Mouse (Mus musculus) kidney, adult 9 months (tissue): Measurements from ENCODE around the gene Tbc1d22a.
"Not testable (repeated sequence)": the region's sequence is repeated elsewhere in the genome, so short reads cannot be mapped to it uniquely, and the experiment has no call there.

Experiments used
- DNase-seq: peaks from one replicate; pipeline ENCODE4 v3.0.0; 2022

The Tbc1d22a gene

GRCm38 (mm10) chr15:86213753-86214548, at the start of gene Tbc1d22a:
Gene Tbc1d22a (plus strand): TSS chr15:86214459.
- DNase-seq = peak; percentile 93

- no peak for DNase-seq
Measured at GRCm38 (mm10) chr15:86164718-86165345, 49.4 kb upstream of the Tbc1d22a start.

GRCm38 (mm10) chr15:86165811-86166590, 48.3 kb upstream of the Tbc1d22a start:
- no peak for DNase-seq

- no peak for DNase-seq
Measured at GRCm38 (mm10) chr15:86167032-86167655, 47.1 kb upstream of the Tbc1d22a start.

- DNase-seq = no peak
Measured at GRCm38 (mm10) chr15:86167787-86168504, 46.3 kb upstream of the Tbc1d22a start.

- DNase-seq = peak; percentile 49
Measured at GRCm38 (mm10) chr15:86168505-86168867, 45.8 kb upstream of the Tbc1d22a start.

GRCm38 (mm10) chr15:86168941-86169816, 45.1 kb upstream of the Tbc1d22a start:
- DNase-seq = no peak

- peak; percentile 60 for DNase-seq
Measured at GRCm38 (mm10) chr15:86169817-86170110, 44.5 kb upstream of the Tbc1d22a start.

GRCm38 (mm10) chr15:86171316-86171715, 42.9 kb upstream of the Tbc1d22a start:
- no peak for DNase-seq

GRCm38 (mm10) chr15:86172124-86172523, 42.1 kb upstream of the Tbc1d22a start:
- no peak for DNase-seq

GRCm38 (mm10) chr15:86172526-86172925, 41.7 kb upstream of the Tbc1d22a start:
- DNase-seq = no peak

- DNase-seq = peak; percentile 57
Measured at GRCm38 (mm10) chr15:86173136-86173985, 40.9 kb upstream of the Tbc1d22a start.

- DNase-seq = no peak
Measured at GRCm38 (mm10) chr15:86175253-86176050, 38.8 kb upstream of the Tbc1d22a start.

GRCm38 (mm10) chr15:86176166-86176565, 38.1 kb upstream of the Tbc1d22a start:
- no peak for DNase-seq

- no peak for DNase-seq
Measured at GRCm38 (mm10) chr15:86176771-86177702, 37.2 kb upstream of the Tbc1d22a start.

- not testable (repeated sequence) for DNase-seq
Measured at GRCm38 (mm10) chr15:86177703-86178251, 36.5 kb upstream of the Tbc1d22a start.

- no peak for DNase-seq
Measured at GRCm38 (mm10) chr15:86178594-86178993, 35.7 kb upstream of the Tbc1d22a start.

- DNase-seq = no peak
Measured at GRCm38 (mm10) chr15:86180427-86180826, 33.8 kb upstream of the Tbc1d22a start.
